17 mouse cellular contexts compared by ENCODE assay signal in genomic region chr8:13156327-13157097, GRCm38 (mm10). TPM values are rescaled to one million over a fixed set of nuclear protein-coding genes. Genes with fewer than 3 reads are reported as not detected.
DNase-seq lines count a peak whose midpoint lies in the region; ATAC-seq and TF ChIP-seq lines count a peak whose summit lies in the region.
"Had no signal": no experiment of that assay in that cellular context is flagged by ENCODE, and none has a peak within 500 bp of the region (broad histone marks: within the 10 kb centered on the region; RNA-seq: fewer than 3 reads in every experiment).

No protein-coding gene starts in this region.

- intact Hi-C loops in heart, postnatal 25 days (cut with DNase I) = loop anchor here (5.0 kb wide), 2 partner anchors 49 to 131 kb away; partner anchors contain the start of genes Cul4a, Dcun1d2, Pcid2 and Tmco3

- no peak for ATAC-seq in hindbrain, postnatal 0 days
- ATAC-seq: CD4-positive, CD25-positive, alpha-beta regulatory T cell, adult 4 months; liver, embryonic 12.5 days had no signal

- 74% methylated on average over 12 of the region's 12 CpGs for WGBS in hindbrain, postnatal 0 days

- DNase-seq in heart, adult 8-10 months (ENCODE audit: low spot score) = peak; percentile 60
- DNase-seq in heart, postnatal 25 days (ENCODE audit: low spot score) = no peak
- DNase-seq in hindbrain, postnatal 0 days (ENCODE audit: low spot score) = no peak
- no peak for DNase-seq in layer of hippocampus, adult 9-11 months
- DNase-seq: adrenal gland, adult 8-10 months; cerebellum, adult 8-10 months had no signal

- no peaks in the 10 kb centered on the region for H3K9me3 ChIP-seq in hindbrain, postnatal 0 days (ENCODE audit: low read length)
- H3K9me3 ChIP-seq: embryonic facial prominence, embryonic 15.5 days; limb, embryonic 10.5 days; liver, embryonic 12.5 days; lung, embryonic 15.5 days; megakaryocyte, embryonic 14.5 days; neural tube, embryonic 13.5 days had no signal

- no peak overlapping the region for H3K4me2 ChIP-seq in myocyte (ENCODE audit: low read depth)
- H3K4me2 ChIP-seq in hindbrain, postnatal 0 days (ENCODE audit: low read depth, low read length) = no peak overlapping the region
- H3K4me2 ChIP-seq: embryonic facial prominence, embryonic 15.5 days; liver, embryonic 12.5 days; lung, embryonic 15.5 days; neural tube, embryonic 13.5 days had no signal

- H3K36me3 ChIP-seq in myocyte (ENCODE audit: control insufficient read depth, insufficient read depth) = no peaks in the 10 kb centered on the region
- no peaks in the 10 kb centered on the region for H3K36me3 ChIP-seq in hindbrain, postnatal 0 days (ENCODE audit: insufficient read depth, low read length)
- H3K36me3 ChIP-seq: embryonic facial prominence, embryonic 15.5 days; limb, embryonic 10.5 days; lung, embryonic 15.5 days had no signal

- H3K79me2 ChIP-seq in myocyte (ENCODE audit: control insufficient read depth, insufficient read depth) = peaks cover 25% of the 10 kb centered on the region

- no peak for TF ChIP-seq CTCF in bone marrow macrophage, adult 2 months (IDR thresholded peaks at IDR 0.05; ENCODE audit: low read depth, low read length)
- TF ChIP-seq CTCF in cortical plate, adult 2 months (IDR thresholded peaks at IDR 0.05; ENCODE audit: extremely low read depth, insufficient read depth, low read length) = no peak
- no peak for TF ChIP-seq CTCF in hindbrain, postnatal 0 days (IDR thresholded peaks at IDR 0.05; ENCODE audit: low read depth)

- no peak for TF ChIP-seq POLR2A in bone marrow macrophage, adult 2 months (IDR thresholded peaks at IDR 0.05; ENCODE audit: borderline replicate concordance, low read depth, low read length)
- TF ChIP-seq POLR2A in cortical plate, adult 2 months (IDR thresholded peaks at IDR 0.05; ENCODE audit: extremely low read depth, insufficient read depth, low read length) = 0 out of 2 replicates have a peak, but pooled peaks have one; percentile 16
- TF ChIP-seq POLR2A in myocyte (IDR thresholded peaks at IDR 0.05; ENCODE audit: insufficient read length, low read depth) = no peak

- peaks cover 57% of the 10 kb centered on the region for H3K4me1 ChIP-seq in bone marrow macrophage, adult 2 months (ENCODE audit: control insufficient read depth, insufficient read depth, low read length)
- peaks cover 4% of the 10 kb centered on the region for H3K4me1 ChIP-seq in cortical plate, adult 2 months (ENCODE audit: control insufficient read depth, insufficient read depth, low read length)
- no peaks in the 10 kb centered on the region for H3K4me1 ChIP-seq in hindbrain, postnatal 0 days (ENCODE audit: insufficient read depth, low read length)

- H3K9ac ChIP-seq in hindbrain, postnatal 0 days (replicated peaks; ENCODE audit: low read length) = no peak overlapping the region
- H3K9ac ChIP-seq: embryonic facial prominence, embryonic 15.5 days; liver, embryonic 12.5 days; lung, embryonic 15.5 days; neural tube, embryonic 13.5 days had no signal

- H3K27me3 ChIP-seq in myocyte (ENCODE audit: control insufficient read depth, insufficient read depth, insufficient read length) = no peaks in the 10 kb centered on the region
- no peaks in the 10 kb centered on the region for H3K27me3 ChIP-seq in hindbrain, postnatal 0 days (ENCODE audit: insufficient read depth, low read length)
- H3K27me3 ChIP-seq: embryonic facial prominence, embryonic 15.5 days; liver, embryonic 12.5 days; lung, embryonic 15.5 days; megakaryocyte, embryonic 14.5 days; neural tube, embryonic 13.5 days had no signal

- peak overlapping the region; percentile 100 for H3K27ac ChIP-seq in bone marrow macrophage, adult 2 months (ENCODE audit: insufficient read depth, low read depth, low read length)
- no peak overlapping the region for H3K27ac ChIP-seq in cortical plate, adult 2 months (ENCODE audit: insufficient read depth, low read length)
- H3K27ac ChIP-seq in hindbrain, postnatal 0 days = no peak overlapping the region
- H3K27ac ChIP-seq: embryonic facial prominence, embryonic 15.5 days; layer of hippocampus, adult 2 months; limb, embryonic 10.5 days; liver, embryonic 12.5 days; lung, embryonic 15.5 days; neural tube, embryonic 13.5 days had no signal

- no peak overlapping the region for H3K4me3 ChIP-seq in bone marrow macrophage, adult 2 months (ENCODE audit: insufficient read depth, low read length)
- no peak overlapping the region for H3K4me3 ChIP-seq in cortical plate, adult 2 months (ENCODE audit: insufficient read depth, low read length)
- no peak overlapping the region for H3K4me3 ChIP-seq in myocyte
- no peak overlapping the region for H3K4me3 ChIP-seq in hindbrain, postnatal 0 days (ENCODE audit: low read length)
- H3K4me3 ChIP-seq: embryonic facial prominence, embryonic 15.5 days; layer of hippocampus, adult 2 months; limb, embryonic 10.5 days; liver, embryonic 12.5 days; lung, embryonic 15.5 days; neural tube, embryonic 13.5 days had no signal

- no peak overlapping the region for H3ac ChIP-seq in myocyte (ENCODE audit: control insufficient read depth, insufficient read length)

TF ChIP-seq in myocyte, 11 proteins besides CTCF, POLR2A, EP300 and RAD21:
- TF ChIP-seq USF1 (IDR thresholded peaks at IDR 0.05; ENCODE audit: low read depth) = no peak
- TF ChIP-seq POLR2AphosphoS2 (IDR thresholded peaks at IDR 0.05; ENCODE audit: insufficient read length, low read depth) = peak; percentile 76
TF ChIP-seq in myocyte: peak in this region for 1.

RNA-seq across cellular contexts. Expression of gene Lamp1, which starts 2.4 kb away (rescaled TPM):
- 100 to 1,000 TPM; 413 to 443 (median 429) TPM for total RNA-seq in heart, adult 8-10 months (2022)
- total RNA-seq in heart, postnatal 25 days (2021) = 100 to 1,000 TPM; 374 to 387 TPM
- polyA plus RNA-seq in bone marrow macrophage, adult 2 months (2012; ENCODE audit: insufficient read depth, insufficient read length, missing spikeins) = 1,527 and 1,629 TPM in 2 replicates
- 425 and 453 TPM in 2 replicates for polyA plus RNA-seq in cortical plate, adult 2 months (2012; rRNA removed)
- polyA plus RNA-seq in myocyte (2012; fragmentation: generic; extraction: Trizol) = 531 TPM
- 317 and 341 TPM in 2 replicates for total RNA-seq in hindbrain, postnatal 0 days (2014; rRNA removed)
- polyA plus RNA-seq in hindbrain, postnatal 0 days (2015; fragmentation: Nextera tagmentation; extraction: Ambion mirVana) = 400 and 402 TPM in 2 replicates

RNA-seq across cellular contexts. Expression of gene Grtp1, which starts 43.9 kb away (rescaled TPM):
- total RNA-seq in heart, adult 8-10 months (2022) = 1 to 10 TPM; 3.7 to 6.6 (median 4.6) TPM
- 1 to 10 TPM; 4.1 to 5.2 TPM for total RNA-seq in heart, postnatal 25 days (2021)
- polyA plus RNA-seq in bone marrow macrophage, adult 2 months (2012; ENCODE audit: insufficient read depth, insufficient read length, missing spikeins) = 2.0 and 4.0 TPM in 2 replicates
- polyA plus RNA-seq in cortical plate, adult 2 months (2012; rRNA removed) = 6.5 and 6.7 TPM in 2 replicates
- 34.4 TPM for polyA plus RNA-seq in myocyte (2012; fragmentation: generic; extraction: Trizol)
- 12.8 and 14.8 TPM in 2 replicates for total RNA-seq in hindbrain, postnatal 0 days (2014; rRNA removed)
- 17.1 and 18.1 TPM in 2 replicates for polyA plus RNA-seq in hindbrain, postnatal 0 days (2015; fragmentation: Nextera tagmentation; extraction: Ambion mirVana)

RNA-seq across cellular contexts. Expression of gene Cul4a, which starts 51.1 kb away (rescaled TPM):
- total RNA-seq in heart, adult 8-10 months (2022) = 10 to 100 TPM; 75.8 to 84.1 (median 80.2) TPM
- total RNA-seq in heart, postnatal 25 days (2021) = 10 to 100 TPM; 75.1 to 76.1 TPM
- polyA plus RNA-seq in bone marrow macrophage, adult 2 months (2012; ENCODE audit: insufficient read depth, insufficient read length, missing spikeins) = 33.3 and 44.0 TPM in 2 replicates
- 45.5 and 46.9 TPM in 2 replicates for polyA plus RNA-seq in cortical plate, adult 2 months (2012; rRNA removed)
- 61.3 TPM for polyA plus RNA-seq in myocyte (2012; fragmentation: generic; extraction: Trizol)
- 118 and 127 TPM in 2 replicates for total RNA-seq in hindbrain, postnatal 0 days (2014; rRNA removed)
- polyA plus RNA-seq in hindbrain, postnatal 0 days (2015; fragmentation: Nextera tagmentation; extraction: Ambion mirVana) = 57.9 and 60.6 TPM in 2 replicates

RNA-seq across cellular contexts. Expression of gene Pcid2, which starts 51.3 kb away (rescaled TPM):
- 1 to 10 TPM; 8.4 to 9.7 (median 9.4) TPM for total RNA-seq in heart, adult 8-10 months (2022)
- total RNA-seq in heart, postnatal 25 days (2021) = 10 to 100 TPM in 1 of 2 experiments, 1 to 10 TPM in 1; 8.8 to 10.3 TPM
- 15.8 and 16.4 TPM in 2 replicates for polyA plus RNA-seq in bone marrow macrophage, adult 2 months (2012; ENCODE audit: insufficient read depth, insufficient read length, missing spikeins)
- polyA plus RNA-seq in cortical plate, adult 2 months (2012; rRNA removed) = 32.8 and 36.1 TPM in 2 replicates
- 19.5 TPM for polyA plus RNA-seq in myocyte (2012; fragmentation: generic; extraction: Trizol)
- 28.6 and 29.1 TPM in 2 replicates for total RNA-seq in hindbrain, postnatal 0 days (2014; rRNA removed)
- 29.3 and 31.5 TPM in 2 replicates for polyA plus RNA-seq in hindbrain, postnatal 0 days (2015; fragmentation: Nextera tagmentation; extraction: Ambion mirVana)
